Mouse (Mus musculus) stomach, embryonic 15.5 days (tissue): ENCODE measurements around the gene Ngf. TPM values are rescaled to one million over a fixed set of nuclear protein-coding genes. Genes with fewer than 3 reads are reported as not detected.

Source experiments
- ATAC-seq: fragments of 200-750 bp; cut with Nextera tagmentation; 2 replicates; pipeline ENCODE4 v1.8.0; 2017; ENCODE audit warnings: low read depth, moderate number of reproducible peaks, moderate TSS enrichment; ENCODE audit not compliant: insufficient read depth, low FRiP score
- H3K27ac ChIP-seq: fragments of 300-500 bp; sonication (generic); 2 replicates; pipeline ENCODE4 v1.5.1; 2015; ENCODE audit warnings: mild to moderate bottlenecking, inconsistent platforms
- H3K27me3 ChIP-seq: fragments of 300-500 bp; sonication (generic); replicated peaks from 2 replicates; pipeline ENCODE4 v1.6.1; 2015; ENCODE audit warnings: inconsistent platforms
- H3K36me3 ChIP-seq: fragments of 300-500 bp; sonication (generic); 2 replicates; pipeline ENCODE4 v1.6.1; 2015; ENCODE audit warnings: inconsistent platforms
- H3K4me1 ChIP-seq: fragments of 300-500 bp; sonication (generic); 2 replicates; pipeline ENCODE4 v1.6.1; 2015; ENCODE audit warnings: inconsistent platforms
- H3K4me2 ChIP-seq: fragments of 300-500 bp; sonication (generic); 2 replicates; pipeline ENCODE4 v1.6.1; 2015; ENCODE audit warnings: mild to moderate bottlenecking, inconsistent platforms
- H3K4me3 ChIP-seq: fragments of 300-500 bp; sonication (generic); replicated peaks from 2 replicates; pipeline ENCODE4 v1.5.1; 2015; ENCODE audit warnings: inconsistent platforms
- H3K9ac ChIP-seq: fragments of 300-500 bp; sonication (generic); 2 replicates; pipeline ENCODE4 v1.6.1; 2015; ENCODE audit warnings: inconsistent platforms
- H3K9me3 ChIP-seq: fragments of 300-500 bp; sonication (generic); 2 replicates; pipeline ENCODE4 v1.6.1; 2016; ENCODE audit warnings: inconsistent platforms
- WGBS: fragments of 180-500 bp; shearing (Covaris S2); methylation state at CpG from one replicate; pipeline ENCODE4 v1.1.7; 2015; 5-methylcytosine and 5-hydroxymethylcytosine counted together
- polyA plus RNA-seq: library from polyadenylated mRNA; unstranded; fragments of >200 nt; fragmentation: Nextera tagmentation; extraction: Ambion mirVana; gene quantifications from 2 replicates; pipeline ENCODE4 v1.2.1, GENCODE M21; 2015

Ngf gene
- polyA plus RNA-seq, 1 experiment from 2014 or later, result 4.8 TPM

GRCm38 (mm10) chr3:102474275-102475155 lies 4.8 kb downstream of the Ngf start:
- Histone ChIP-seq H3K4me1 (peaks cover 6% of the 10 kb centered on the region; the same call in 1 of the 2 replicates), H3K4me3 (no peak overlapping the region), H3K4me2 (no peak overlapping the region), H3K27ac (no peak overlapping the region), H3K36me3 (no peaks in the 10 kb centered on the region), H3K9me3 (no peaks in the 10 kb centered on the region), H3K9ac (no peak overlapping the region), H3K27me3 (peaks cover 19% of the 10 kb centered on the region)
- WGBS, result 71% methylated on average over 15 of the region's 15 CpGs
- ATAC-seq, result no peak

- Histone ChIP-seq H3K9me3 (no peaks in the 10 kb centered on the region), H3K9ac (no peak overlapping the region), H3K27me3 (no peaks in the 10 kb centered on the region), H3K4me2 (no peak overlapping the region), H3K27ac (no peak overlapping the region), H3K36me3 (no peaks in the 10 kb centered on the region), H3K4me1 (no peaks in the 10 kb centered on the region), H3K4me3 (no peak overlapping the region)
- ATAC-seq, result no peak
- 76% methylated on average over 12 of the region's 12 CpGs for whole genome bisulfite sequencing
Measured at GRCm38 (mm10) chr3:102477917-102478694, 8.4 kb downstream of the Ngf start.

GRCm38 (mm10) chr3:102490393-102491123 lies 20.8 kb downstream of the Ngf start:
- no peak overlapping the region for H3K4me3 ChIP-seq
- no peak overlapping the region for H3K9ac ChIP-seq
- no peak overlapping the region for H3K4me2 ChIP-seq
- no peaks in the 10 kb centered on the region for H3K27me3 ChIP-seq
- 48% methylated on average over 14 of the region's 14 CpGs for WGBS
- H3K36me3 ChIP-seq, result no peaks in the 10 kb centered on the region
- no peaks in the 10 kb centered on the region for H3K9me3 ChIP-seq
- ATAC-seq, result no peak
- H3K27ac ChIP-seq, result no peak overlapping the region
- H3K4me1 ChIP-seq, result peaks cover 8% of the 10 kb centered on the region; the same call in 1 of the 2 replicates

GRCm38 (mm10) chr3:102498113-102498512 lies 28.4 kb downstream of the Ngf start:
- 80% methylated on average over 7 of the region's 7 CpGs for WGBS
- ATAC-seq, result no peak

GRCm38 (mm10) chr3:102498931-102499330 lies 29.2 kb downstream of the Ngf start:
- Histone ChIP-seq H3K36me3 (no peaks in the 10 kb centered on the region), H3K4me1 (no peaks in the 10 kb centered on the region), H3K27me3 (no peaks in the 10 kb centered on the region), H3K4me3 (no peak overlapping the region), H3K9me3 (no peaks in the 10 kb centered on the region), H3K27ac (no peak overlapping the region), H3K4me2 (no peak overlapping the region), H3K9ac (no peak overlapping the region)
- 84% methylated on average over 6 of the region's 6 CpGs for WGBS
- no peak for ATAC-seq

More at GRCm38 (mm10) chr3:102498113-102498512, 28.4 kb downstream of the Ngf start:
- Histone ChIP-seq H3K4me2 (no peak overlapping the region), H3K9ac (no peak overlapping the region), H3K36me3 (no peaks in the 10 kb centered on the region), H3K9me3 (no peaks in the 10 kb centered on the region), H3K27me3 (no peaks in the 10 kb centered on the region), H3K4me1 (no peaks in the 10 kb centered on the region), H3K27ac (no peak overlapping the region), H3K4me3 (no peak overlapping the region)

GRCm38 (mm10) chr3:102500031-102500430 lies 30.3 kb downstream of the Ngf start:
- H3K27ac ChIP-seq, result no peak overlapping the region
- no peak overlapping the region for H3K9ac ChIP-seq
- H3K27me3 ChIP-seq, result no peaks in the 10 kb centered on the region
- no peak for ATAC-seq
- WGBS, result 61% methylated on average over 2 of the region's 2 CpGs
- H3K4me3 ChIP-seq, result no peak overlapping the region
- H3K4me1 ChIP-seq, result no peaks in the 10 kb centered on the region
- H3K4me2 ChIP-seq, result no peak overlapping the region
- H3K9me3 ChIP-seq, result no peaks in the 10 kb centered on the region
- H3K36me3 ChIP-seq, result no peaks in the 10 kb centered on the region

GRCm38 (mm10) chr3:102501186-102501585 lies 31.5 kb downstream of the Ngf start:
- Histone ChIP-seq H3K9me3 (no peaks in the 10 kb centered on the region), H3K4me2 (no peak overlapping the region), H3K9ac (no peak overlapping the region), H3K4me3 (no peak overlapping the region), H3K36me3 (no peaks in the 10 kb centered on the region), H3K4me1 (no peaks in the 10 kb centered on the region), H3K27me3 (no peaks in the 10 kb centered on the region), H3K27ac (no peak overlapping the region)
- no peak for ATAC-seq
- 85% methylated on average over 4 of the region's 4 CpGs for WGBS

GRCm38 (mm10) chr3:102505129-102505528 lies 35.4 kb downstream of the Ngf start:
- Histone ChIP-seq H3K9ac (no peak overlapping the region), H3K4me2 (no peak overlapping the region)
- WGBS, result 73% methylated on average over 4 of the region's 4 CpGs

GRCm38 (mm10) chr3:102506061-102506460 lies 36.3 kb downstream of the Ngf start:
- H3K27ac ChIP-seq, result no peak overlapping the region
- no peaks in the 10 kb centered on the region for H3K4me1 ChIP-seq
- H3K9ac ChIP-seq, result no peak overlapping the region
- H3K27me3 ChIP-seq, result no peaks in the 10 kb centered on the region
- no peaks in the 10 kb centered on the region for H3K9me3 ChIP-seq
- H3K36me3 ChIP-seq, result no peaks in the 10 kb centered on the region
- no peak overlapping the region for H3K4me3 ChIP-seq
- 64% methylated on average over 12 of the region's 12 CpGs for WGBS
- no peak overlapping the region for H3K4me2 ChIP-seq
- ATAC-seq, result no peak

More at GRCm38 (mm10) chr3:102505129-102505528, 35.4 kb downstream of the Ngf start:
- Histone ChIP-seq H3K4me1 (no peaks in the 10 kb centered on the region), H3K27me3 (no peaks in the 10 kb centered on the region), H3K36me3 (no peaks in the 10 kb centered on the region), H3K9me3 (no peaks in the 10 kb centered on the region), H3K27ac (no peak overlapping the region), H3K4me3 (no peak overlapping the region)
- ATAC-seq, result no peak

- H3K4me1 ChIP-seq, result no peaks in the 10 kb centered on the region
- H3K27me3 ChIP-seq, result no peaks in the 10 kb centered on the region
- no peak overlapping the region for H3K9ac ChIP-seq
- ATAC-seq, result no peak
- no peaks in the 10 kb centered on the region for H3K36me3 ChIP-seq
- no peaks in the 10 kb centered on the region for H3K9me3 ChIP-seq
- H3K27ac ChIP-seq, result no peak overlapping the region
- no peak overlapping the region for H3K4me2 ChIP-seq
- WGBS, result 69% methylated on average over 8 of the region's 8 CpGs
- no peak overlapping the region for H3K4me3 ChIP-seq
Measured at GRCm38 (mm10) chr3:102507666-102508260, 38.0 kb downstream of the Ngf start.

- no peaks in the 10 kb centered on the region for H3K4me1 ChIP-seq
- no peak overlapping the region for H3K9ac ChIP-seq
- H3K9me3 ChIP-seq, result no peaks in the 10 kb centered on the region
- no peaks in the 10 kb centered on the region for H3K36me3 ChIP-seq
- H3K4me3 ChIP-seq, result no peak overlapping the region
- H3K27me3 ChIP-seq, result no peaks in the 10 kb centered on the region
- WGBS, result 60% methylated on average over 9 of the region's 9 CpGs
- no peak overlapping the region for H3K27ac ChIP-seq
- ATAC-seq, result no peak; the same call in 1 of the 2 replicates
- H3K4me2 ChIP-seq, result no peak overlapping the region
Measured at GRCm38 (mm10) chr3:102508455-102508854, 38.7 kb downstream of the Ngf start.
